Mouse (Mus musculus) T-cell, adult 2 months (primary cell): ENCODE results near the gene Sema3c.
A peak's percentile ranks its signal among the peaks of the same experiment; 100 is the strongest.

Experiments used
- DNase-seq: peaks from one replicate; pipeline ENCODE4 v3.0.0; 2022; ENCODE audit warnings: low spot score

The Sema3c gene

GRCm38 (mm10) chr5:17648865-17649542 is 74.9 kb downstream of the Sema3c start:
- no peak for DNase-seq

GRCm38 (mm10) chr5:17661223-17661622 is 87.1 kb downstream of the Sema3c start:
- no peak for DNase-seq

- DNase-seq, result no peak
These were observed 97.3 kb downstream of the Sema3c start for GRCm38 (mm10) chr5:17671356-17671755.

GRCm38 (mm10) chr5:17680862-17681261 is 106.8 kb downstream of the Sema3c start:
- DNase-seq, result no peak

- no peak for DNase-seq
These were observed 115.0 kb downstream of the Sema3c start for GRCm38 (mm10) chr5:17689121-17689520.

GRCm38 (mm10) chr5:17689604-17690003 is 115.5 kb downstream of the Sema3c start:
- DNase-seq, result no peak

- DNase-seq, result no peak
These were observed 121.3 kb downstream of the Sema3c start for GRCm38 (mm10) chr5:17695366-17695765.

- no peak for DNase-seq
These were observed 124.8 kb downstream of the Sema3c start for GRCm38 (mm10) chr5:17698905-17699304.

GRCm38 (mm10) chr5:17704160-17704559 is 130.1 kb downstream of the Sema3c start:
- DNase-seq, result no peak

GRCm38 (mm10) chr5:17707086-17707485 is 133.0 kb downstream of the Sema3c start:
- DNase-seq, result no peak

- no peak for DNase-seq
These were observed 138.3 kb downstream of the Sema3c start for GRCm38 (mm10) chr5:17712374-17712773.

- DNase-seq, result no peak
These were observed 141.1 kb downstream of the Sema3c start for GRCm38 (mm10) chr5:17715206-17715605.

- no peak for DNase-seq
These were observed 145.9 kb downstream of the Sema3c start for GRCm38 (mm10) chr5:17720011-17720410.

- DNase-seq, result no peak
These were observed 149.9 kb downstream of the Sema3c start for GRCm38 (mm10) chr5:17724031-17724430.

GRCm38 (mm10) chr5:17728047-17728446 is 154.0 kb downstream of the Sema3c start:
- DNase-seq, result no peak

- DNase-seq, result no peak
These were observed 165.7 kb downstream of the Sema3c start for GRCm38 (mm10) chr5:17739805-17740204.

GRCm38 (mm10) chr5:17746520-17746919 is 172.4 kb downstream of the Sema3c start:
- DNase-seq, result no peak

- DNase-seq, result no peak
These were observed 173.1 kb downstream of the Sema3c start for GRCm38 (mm10) chr5:17747143-17747542.

- DNase-seq, result no peak
These were observed 174.2 kb downstream of the Sema3c start for GRCm38 (mm10) chr5:17748293-17748692.

- DNase-seq, result no peak
These were observed 179.5 kb downstream of the Sema3c start for GRCm38 (mm10) chr5:17753471-17754005.

- no peak for DNase-seq
These were observed 192.1 kb downstream of the Sema3c start for GRCm38 (mm10) chr5:17766006-17766677.

GRCm38 (mm10) chr5:17770328-17770727 is 196.2 kb downstream of the Sema3c start:
- no peak for DNase-seq

GRCm38 (mm10) chr5:17776571-17776970 is 202.5 kb downstream of the Sema3c start:
- DNase-seq, result peak; percentile 10
